Mouse (Mus musculus) G1E (cell line): ENCODE measurements at regions not wholly inside any gene's neighbourhood (a gene's known extent, or its start where the extent isn't known, plus 50 kb on each side); places are given as distances from the start of the nearest gene placed in this dataset.

ENCODE experiments used
- ATAC-seq: 2 replicates; pipeline ENCODE4 v1.8.0; 2016; ENCODE audit warnings: mild to moderate bottlenecking; ENCODE audit not compliant: insufficient number of reproducible peaks, poor library complexity, low FRiP score, severe bottlenecking; ENCODE audit errors: extremely low read depth
- DNase-seq: peaks from one replicate; pipeline ENCODE4 v3.0.0; 2012; ENCODE audit warnings: low spot score
- H3K27me3 ChIP-seq: 2 replicates; pipeline ENCODE4 v1.6.1; 2012; ENCODE audit warnings: mild to moderate bottlenecking, low read length, inconsistent platforms; ENCODE audit not compliant: insufficient read depth
- H3K36me3 ChIP-seq: replicated peaks from 2 replicates; pipeline ENCODE3; 2012; ENCODE audit warnings: mild to moderate bottlenecking, inconsistent platforms
- H3K4me1 ChIP-seq: 2 replicates; pipeline ENCODE4 v1.6.1; 2012; ENCODE audit warnings: low read depth, low read length, inconsistent platforms, mixed read lengths; ENCODE audit not compliant: insufficient read depth
- H3K4me3 ChIP-seq: 2 replicates; pipeline ENCODE4 v1.5.1; 2012; ENCODE audit warnings: low read depth, mild to moderate bottlenecking, inconsistent platforms, low read length, moderate library complexity, mixed read lengths
- H3K9me3 ChIP-seq: replicated peaks from 2 replicates; pipeline ENCODE4 v1.6.1; 2012; ENCODE audit warnings: inconsistent platforms
- CTCF ChIP-seq: IDR thresholded peaks from 2 replicates; pipeline ENCODE4 v1.5.1; 2012; ENCODE audit warnings: low read depth, low read length, inconsistent platforms, mixed read lengths
- GATA1 ChIP-seq: IDR thresholded peaks from 2 replicates; pipeline ENCODE4 v1.6.1; 2012; ENCODE audit warnings: borderline replicate concordance, low read length, inconsistent platforms, mixed read lengths
- GATA2 ChIP-seq: IDR thresholded peaks from 2 replicates; pipeline ENCODE4 v1.6.1; 2012; ENCODE audit warnings: low read depth, low read length, inconsistent platforms, borderline replicate concordance
- POLR2AphosphoS5 ChIP-seq: IDR thresholded peaks from 2 replicates; pipeline ENCODE4 v1.6.1; 2012; ENCODE audit warnings: low read depth, low read length, inconsistent platforms; ENCODE audit not compliant: insufficient replicate concordance
- TAL1 ChIP-seq: conservative IDR thresholded peaks from 2 replicates; pipeline ENCODE4 v1.6.1; 2012; ENCODE audit warnings: low read depth, low read length, inconsistent platforms, mixed read lengths

- DNase-seq (no peak), ATAC-seq (no peak)
- no peaks in the 10 kb centered on the region for H3K4me1 ChIP-seq
- no peaks in the 10 kb centered on the region for H3K36me3 ChIP-seq
- no peaks in the 10 kb centered on the region for H3K27me3 ChIP-seq
- no peak for TF ChIP-seq GATA2
- no peak for TF ChIP-seq TAL1
- no peak for TF ChIP-seq POLR2AphosphoS5
- no peak for TF ChIP-seq GATA1
- no peak for TF ChIP-seq CTCF
- no peak overlapping the region for H3K4me3 ChIP-seq
- H3K9me3 ChIP-seq = peaks cover 52% of the 10 kb centered on the region
Measured at GRCm38 (mm10) chr3:130965275-130965674, 145.0 kb upstream of the Lef1 start.

DNA sequence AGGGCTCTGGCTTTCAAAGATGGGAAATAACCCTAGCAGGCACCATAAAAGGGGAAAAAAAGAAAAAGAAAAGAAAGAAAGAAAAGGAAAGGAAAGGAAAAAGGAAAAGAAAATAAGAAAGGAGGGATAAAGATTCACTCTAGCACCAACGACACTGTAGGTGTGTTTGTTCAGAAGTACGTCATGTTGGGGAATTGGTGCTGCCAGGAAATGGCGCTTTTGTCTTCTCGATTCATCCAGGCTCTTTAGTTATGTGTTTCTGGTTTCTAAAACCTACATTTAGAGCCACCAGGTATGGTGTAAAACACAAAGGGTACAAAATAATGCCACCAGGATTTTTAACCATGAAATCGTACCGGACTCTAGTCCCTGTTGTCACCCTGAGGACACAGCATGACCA lies 146.2 kb upstream of the Lef1 start:
- no peak overlapping the region for H3K4me3 ChIP-seq
- no peak for ATAC-seq
- no peaks in the 10 kb centered on the region for H3K4me1 ChIP-seq
- H3K27me3 ChIP-seq = no peaks in the 10 kb centered on the region
- DNase-seq = no peak
- no peaks in the 10 kb centered on the region for H3K36me3 ChIP-seq
- TF ChIP-seq CTCF (no peak), TAL1 (no peak)
- H3K9me3 ChIP-seq = peaks cover 51% of the 10 kb centered on the region

GRCm38 (mm10) chr3:130963625-130964024 lies 146.6 kb upstream of the Lef1 start:
- H3K4me1 ChIP-seq = no peaks in the 10 kb centered on the region
- no peak for ATAC-seq

DNA sequence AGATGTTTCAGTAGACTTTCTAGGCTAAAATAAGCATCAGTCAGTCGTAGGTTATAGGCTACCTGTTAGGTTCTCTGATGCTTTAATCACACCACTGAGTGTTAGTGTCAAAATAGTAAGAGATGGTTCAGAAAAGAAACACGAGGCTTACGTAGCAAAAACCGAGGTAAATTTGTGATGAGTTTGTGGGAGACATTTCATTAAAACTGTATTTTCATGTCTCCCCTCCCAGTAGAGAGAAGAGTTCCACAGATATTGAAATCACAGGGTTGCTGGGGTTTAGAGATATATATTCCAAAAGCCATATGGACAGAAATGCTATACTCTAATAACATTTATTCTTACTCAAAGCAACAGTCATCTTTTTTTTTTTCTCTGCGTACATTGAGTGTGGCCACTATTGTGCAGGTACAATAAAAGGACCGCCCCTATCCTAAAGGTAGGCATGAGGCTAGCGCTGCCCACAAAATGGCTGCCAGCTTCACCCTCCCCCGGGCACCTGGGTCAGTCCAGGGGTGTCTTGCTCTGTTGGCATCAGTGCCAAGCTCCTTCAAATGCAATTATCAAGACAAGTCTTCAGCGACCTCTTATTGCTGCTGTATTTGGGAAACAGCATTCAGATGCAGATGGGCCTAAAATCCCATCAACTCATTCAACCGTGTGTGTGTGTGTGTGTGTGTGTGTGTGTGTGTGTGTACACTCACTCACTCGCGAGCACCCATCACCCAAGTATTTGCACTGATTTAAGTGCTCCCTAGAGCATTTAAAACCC lies 147.4 kb upstream of the Lef1 start:
- Histone ChIP-seq H3K36me3 (no peaks in the 10 kb centered on the region), H3K4me1 (no peaks in the 10 kb centered on the region), H3K9me3 (peaks cover 44% of the 10 kb centered on the region), H3K27me3 (no peaks in the 10 kb centered on the region), H3K4me3 (no peak overlapping the region)
- ATAC-seq = no peak
- no peak for TF ChIP-seq GATA2
- no peak for TF ChIP-seq POLR2AphosphoS5
- TF ChIP-seq GATA1 = no peak
- TF ChIP-seq TAL1 = no peak
- TF ChIP-seq CTCF = no peak
- DNase-seq = no peak

More at GRCm38 (mm10) chr3:130963625-130964024, 146.6 kb upstream of the Lef1 start:
- DNase-seq = no peak
- TF ChIP-seq CTCF = no peak
- TF ChIP-seq GATA1 = no peak
- TF ChIP-seq TAL1 = no peak
- TF ChIP-seq POLR2AphosphoS5 = no peak
- TF ChIP-seq GATA2 = no peak
- Histone ChIP-seq H3K27me3 (no peaks in the 10 kb centered on the region), H3K9me3 (peaks cover 47% of the 10 kb centered on the region), H3K36me3 (no peaks in the 10 kb centered on the region), H3K4me3 (no peak overlapping the region)

DNA sequence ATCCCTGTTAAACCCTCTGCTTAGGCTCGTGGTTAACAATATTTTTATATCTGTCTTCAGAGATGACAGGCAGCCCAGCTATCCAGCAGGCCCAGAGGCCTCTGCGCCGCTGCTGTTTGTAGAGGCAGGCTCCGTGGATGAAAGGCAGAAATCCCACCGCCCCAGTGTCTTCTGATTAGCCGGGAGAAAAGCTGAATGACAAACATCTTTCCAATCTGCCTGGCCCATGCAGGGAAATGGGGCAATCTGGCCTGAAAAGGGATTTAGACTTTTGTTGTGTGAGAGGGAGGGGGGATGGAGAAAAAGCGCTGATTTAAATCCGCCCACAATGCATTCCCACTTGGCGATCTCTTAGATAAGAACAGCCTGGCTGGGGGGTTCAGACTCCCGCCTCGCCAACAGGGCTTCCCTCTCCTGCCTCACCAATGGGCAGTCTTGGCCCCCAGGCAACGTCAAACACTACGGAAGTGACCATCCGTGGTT lies 148.1 kb upstream of the Lef1 start:
- ATAC-seq = no peak

GRCm38 (mm10) chr3:130961704-130962103 lies 148.6 kb upstream of the Lef1 start:
- Histone ChIP-seq H3K4me1 (no peaks in the 10 kb centered on the region), H3K36me3 (no peaks in the 10 kb centered on the region), H3K4me3 (no peak overlapping the region), H3K9me3 (peaks cover 46% of the 10 kb centered on the region), H3K27me3 (no peaks in the 10 kb centered on the region)
- no peak for DNase-seq
- ATAC-seq = no peak
- TF ChIP-seq POLR2AphosphoS5 (no peak), GATA2 (no peak), TAL1 (no peak), CTCF (no peak), GATA1 (no peak)

More for the DNA sequence above, 148.1 kb upstream of the Lef1 start:
- Histone ChIP-seq H3K27me3 (no peaks in the 10 kb centered on the region), H3K36me3 (no peaks in the 10 kb centered on the region), H3K4me1 (no peaks in the 10 kb centered on the region), H3K4me3 (no peak overlapping the region), H3K9me3 (peaks cover 44% of the 10 kb centered on the region)
- TF ChIP-seq TAL1 (no peak), GATA1 (no peak), CTCF (no peak), POLR2AphosphoS5 (no peak), GATA2 (no peak)
- DNase-seq = no peak

DNA sequence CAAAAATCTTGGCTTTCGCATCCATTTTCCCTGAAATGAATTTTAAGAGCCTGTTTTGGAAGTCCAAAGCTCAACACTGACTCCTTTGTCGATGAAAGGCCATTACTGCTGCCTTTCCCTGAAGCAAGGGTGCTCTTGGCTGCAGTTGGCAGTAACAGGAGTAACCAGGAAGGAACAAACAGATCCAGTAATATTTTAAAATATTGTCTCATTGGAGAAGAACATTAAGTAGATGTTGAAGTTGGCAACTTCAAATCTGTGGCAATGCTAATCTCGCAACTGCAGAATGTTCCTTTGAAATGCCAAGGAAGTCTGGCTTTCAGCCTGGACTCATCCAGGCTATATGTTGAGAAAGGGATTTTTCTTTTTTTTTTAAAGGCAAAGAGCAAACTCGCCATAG lies 154.3 kb upstream of the Lef1 start:
- DNase-seq = no peak
- ATAC-seq = no peak
- Histone ChIP-seq H3K4me3 (no peak overlapping the region), H3K36me3 (no peaks in the 10 kb centered on the region), H3K27me3 (no peaks in the 10 kb centered on the region), H3K4me1 (no peaks in the 10 kb centered on the region), H3K9me3 (peaks cover 31% of the 10 kb centered on the region)
- TF ChIP-seq POLR2AphosphoS5 (no peak), GATA1 (no peak), GATA2 (no peak)
